In the genomic region with DNA sequence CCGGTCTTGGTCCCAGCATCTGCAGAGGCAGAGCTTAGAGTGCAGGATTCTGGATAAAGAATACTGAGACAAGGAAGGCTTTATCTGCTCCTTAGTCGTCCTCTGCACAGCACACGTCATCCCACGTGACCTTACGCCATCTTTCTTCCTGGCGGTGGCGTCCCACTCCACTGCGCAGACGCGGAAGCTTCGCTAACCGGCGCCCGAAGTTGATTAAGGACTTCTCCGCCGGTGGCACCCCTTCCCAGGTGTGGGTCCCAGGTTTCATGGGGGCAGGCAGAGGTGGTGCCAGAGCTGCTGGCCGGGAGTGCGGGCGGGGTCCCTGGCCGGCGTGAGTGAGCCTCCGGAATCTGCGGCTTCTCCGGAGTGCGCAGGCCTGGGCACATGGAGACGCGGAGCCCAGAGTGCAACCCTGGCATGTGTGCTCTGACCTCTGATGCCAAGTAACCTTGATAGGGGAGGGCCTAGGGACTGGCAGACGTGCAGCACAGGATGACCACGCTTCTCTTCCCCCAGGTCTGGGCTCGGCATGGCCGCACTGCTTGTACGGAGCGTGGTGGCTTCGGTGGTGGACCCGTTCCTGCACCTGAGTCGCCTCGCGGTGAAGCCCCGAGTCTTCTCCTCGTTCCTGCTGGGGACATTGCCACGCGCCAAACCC, we compare ENCODE assay signal across 8 mouse cellular contexts. TPM values are rescaled to one million over a fixed set of nuclear protein-coding genes. Genes with fewer than 3 reads are reported as not detected.
DNase-seq lines count a peak whose midpoint lies in the region; ATAC-seq lines count a peak whose summit lies in the region.

No protein-coding gene starts in this region.

- 1% methylated on average over 40 of the region's 42 CpGs for WGBS in embryonic facial prominence, embryonic 14.5 days
- 1% methylated on average over 40 of the region's 42 CpGs for WGBS in kidney, embryonic 14.5 days
- under 1% methylated on average over 42 of the region's 42 CpGs for WGBS in limb, embryonic 15.5 days

- no peaks in the 10 kb centered on the region for H3K9me3 ChIP-seq in embryonic facial prominence, embryonic 14.5 days (ENCODE audit: control insufficient read depth, low read length)
- H3K9me3 ChIP-seq in kidney, embryonic 14.5 days (ENCODE audit: control insufficient read depth, low read length), result no peaks in the 10 kb centered on the region
- H3K9me3 ChIP-seq in limb, embryonic 15.5 days, result no peaks in the 10 kb centered on the region

- H3K9ac ChIP-seq in embryonic facial prominence, embryonic 14.5 days (ENCODE audit: low read depth, low read length), result peak overlapping the region; percentile 91
- H3K9ac ChIP-seq in kidney, embryonic 14.5 days (ENCODE audit: low read depth, low read length), result peak overlapping the region; percentile 89
- H3K9ac ChIP-seq in limb, embryonic 15.5 days, result peak overlapping the region; percentile 91

- peaks cover 7% of the 10 kb centered on the region; the same call in 1 of the 2 replicates for H3K36me3 ChIP-seq in embryonic facial prominence, embryonic 14.5 days (ENCODE audit: control insufficient read depth, insufficient read depth, low read length)
- H3K36me3 ChIP-seq in kidney, embryonic 14.5 days (ENCODE audit: control insufficient read depth, insufficient read depth, low read length), result peaks cover 5% of the 10 kb centered on the region; the same call in 1 of the 2 replicates
- 0 out of 2 replicates have a peak, but pooled peaks cover 3% of the 10 kb centered on the region for H3K36me3 ChIP-seq in limb, embryonic 15.5 days

- H3K4me3 ChIP-seq in embryonic facial prominence, embryonic 14.5 days (ENCODE audit: low read depth, low read length), result peak overlapping the region; percentile 79
- H3K4me3 ChIP-seq in kidney, embryonic 14.5 days (ENCODE audit: low read length), result peak overlapping the region; percentile 82
- H3K4me3 ChIP-seq in limb, embryonic 15.5 days, result peak overlapping the region; percentile 87

- H3K27me3 ChIP-seq in embryonic facial prominence, embryonic 14.5 days (replicated peaks; ENCODE audit: control insufficient read depth, insufficient read depth, low read length), result no peaks in the 10 kb centered on the region
- 0 out of 2 replicates have a peak, but pooled peaks cover 5% of the 10 kb centered on the region for H3K27me3 ChIP-seq in kidney, embryonic 14.5 days (ENCODE audit: control insufficient read depth, insufficient read depth, low read length)
- H3K27me3 ChIP-seq in limb, embryonic 15.5 days, result no peaks in the 10 kb centered on the region

- DNase-seq in 3T3-L1 (ENCODE audit: low read depth, low spot score), result peak; percentile 88
- DNase-seq in adrenal gland, postnatal 4 days (ENCODE audit: low spot score in 2 of 2), result peak; percentile 66 to 75
- DNase-seq in embryonic facial prominence, embryonic 14.5 days (ENCODE audit: low spot score), result peak; percentile 92
- peak; percentile 88 for DNase-seq in heart, adult 8-10 months (ENCODE audit: low spot score)
- peak; percentile 22 to 72 for DNase-seq in monocyte, adult 2 months (ENCODE audit: low read depth in 1 of 2, low spot score in 2 of 2)
- DNase-seq in spleen, postnatal 36 days (ENCODE audit: low spot score in 2 of 2), result peak; percentile 83 to 85

- peaks cover 19% of the 10 kb centered on the region for H3K4me1 ChIP-seq in embryonic facial prominence, embryonic 14.5 days (ENCODE audit: control insufficient read depth, insufficient read depth, low read length)
- H3K4me1 ChIP-seq in kidney, embryonic 14.5 days (ENCODE audit: control insufficient read depth, insufficient read depth, low read length), result peaks cover 15% of the 10 kb centered on the region; the same call in 1 of the 2 replicates
- peaks cover 27% of the 10 kb centered on the region for H3K4me1 ChIP-seq in limb, embryonic 15.5 days

- ATAC-seq in embryonic facial prominence, embryonic 14.5 days (ENCODE audit: low read depth), result peak; percentile 93
- ATAC-seq in kidney, embryonic 14.5 days (ENCODE audit: low FRiP score, low TSS enrichment), result peak; percentile 87
- peak; percentile 82; the same call in 1 of the 2 replicates for ATAC-seq in limb, embryonic 15.5 days (ENCODE audit: insufficient number of reproducible peaks, low FRiP score, low TSS enrichment, low read depth)

- H3K27ac ChIP-seq in embryonic facial prominence, embryonic 14.5 days (replicated peaks; ENCODE audit: low read depth, low read length), result peak overlapping the region; percentile 75
- no peak overlapping the region for H3K27ac ChIP-seq in kidney, embryonic 14.5 days (ENCODE audit: low read depth, low read length)
- H3K27ac ChIP-seq in limb, embryonic 15.5 days, result peak overlapping the region; percentile 75

- peak overlapping the region; percentile 91 for H3K4me2 ChIP-seq in embryonic facial prominence, embryonic 14.5 days (ENCODE audit: low read depth, low read length)
- peak overlapping the region; percentile 90 for H3K4me2 ChIP-seq in kidney, embryonic 14.5 days (replicated peaks; ENCODE audit: low read depth, low read length)
- H3K4me2 ChIP-seq in limb, embryonic 15.5 days, result peak overlapping the region; percentile 92

RNA-seq across cellular contexts. Expression of a gene that starts 2.6 kb away (rescaled TPM):
- 100 to 1,000 TPM; 168 to 169 TPM for total RNA-seq in adrenal gland, postnatal 4 days (2021)
- polyA plus RNA-seq in embryonic facial prominence, embryonic 14.5 days (2014; fragmentation: Nextera tagmentation; extraction: Ambion mirVana), result 347 and 386 TPM in 2 replicates
- total RNA-seq in heart, adult 8-10 months (2022), result 1,000 to 10,000 TPM; 1,175 to 1,391 (median 1,278) TPM
- polyA plus RNA-seq in kidney, embryonic 14.5 days (2014; fragmentation: Nextera tagmentation; extraction: Ambion mirVana), result 323 and 434 TPM in 2 replicates
- 333 and 358 TPM in 2 replicates for polyA plus RNA-seq in limb, embryonic 15.5 days (2015; fragmentation: Nextera tagmentation; extraction: Ambion mirVana)

RNA-seq across cellular contexts. Expression of a gene that starts 2.7 kb away (rescaled TPM):
- total RNA-seq in adrenal gland, postnatal 4 days (2021), result 10 to 100 TPM; 49.1 to 50.2 TPM
- 103 and 115 TPM in 2 replicates for polyA plus RNA-seq in embryonic facial prominence, embryonic 14.5 days (2014; fragmentation: Nextera tagmentation; extraction: Ambion mirVana)
- total RNA-seq in heart, adult 8-10 months (2022), result 10 to 100 TPM; 55.1 to 69.7 (median 59.7) TPM
- polyA plus RNA-seq in kidney, embryonic 14.5 days (2014; fragmentation: Nextera tagmentation; extraction: Ambion mirVana), result 129 and 132 TPM in 2 replicates
- 108 and 114 TPM in 2 replicates for polyA plus RNA-seq in limb, embryonic 15.5 days (2015; fragmentation: Nextera tagmentation; extraction: Ambion mirVana)
